Mouse (Mus musculus) kidney, embryonic 15.5 days (tissue): ENCODE data around the gene Hikeshi. TPM values are rescaled to one million over a fixed set of nuclear protein-coding genes. Genes with fewer than 3 reads are reported as not detected.

Experiments used
- ATAC-seq: fragments of 200-750 bp; cut with Nextera tagmentation; replicated peaks from 2 replicates; pipeline ENCODE4 v1.8.0; 2017; ENCODE audit warnings: moderate TSS enrichment; ENCODE audit not compliant: low FRiP score
- H3K27ac ChIP-seq: fragments of 300-500 bp; sonication (generic); 2 replicates; pipeline ENCODE4 v1.5.1; 2015; ENCODE audit warnings: mild to moderate bottlenecking, inconsistent platforms
- H3K27me3 ChIP-seq: fragments of 300-500 bp; sonication (generic); 2 replicates; pipeline ENCODE4 v1.6.1; 2015; ENCODE audit warnings: inconsistent platforms
- H3K36me3 ChIP-seq: fragments of 300-500 bp; sonication (generic); 2 replicates; pipeline ENCODE4 v1.6.1; 2015; ENCODE audit warnings: inconsistent platforms
- H3K4me1 ChIP-seq: fragments of 300-500 bp; sonication (generic); 2 replicates; pipeline ENCODE4 v1.6.1; 2015; ENCODE audit warnings: inconsistent platforms
- H3K4me2 ChIP-seq: fragments of 300-500 bp; sonication (generic); 2 replicates; pipeline ENCODE4 v1.6.1; 2015; ENCODE audit warnings: moderate library complexity, mild to moderate bottlenecking, inconsistent platforms
- H3K4me3 ChIP-seq: fragments of 300-500 bp; sonication (generic); replicated peaks from 2 replicates; pipeline ENCODE4 v1.5.1; 2015; ENCODE audit warnings: mild to moderate bottlenecking, inconsistent platforms
- H3K9ac ChIP-seq: fragments of 300-500 bp; sonication (generic); 2 replicates; pipeline ENCODE4 v1.6.1; 2015; ENCODE audit warnings: mild to moderate bottlenecking, inconsistent platforms
- H3K9me3 ChIP-seq: fragments of 300-500 bp; sonication (generic); replicated peaks from 2 replicates; pipeline ENCODE4 v1.6.1; 2016; ENCODE audit warnings: inconsistent platforms
- WGBS: fragments of 180-500 bp; shearing (Covaris S2); methylation state at CpG from one replicate; pipeline ENCODE4 v1.1.7; 2015; ENCODE audit warnings: mixed read lengths; 5-methylcytosine and 5-hydroxymethylcytosine counted together
- polyA plus RNA-seq: library from polyadenylated mRNA; unstranded; fragments of >200 nt; fragmentation: Nextera tagmentation; extraction: Ambion mirVana; gene quantifications from 2 replicates; pipeline ENCODE4 v1.2.1, GENCODE M21; 2015

Gene Hikeshi
- polyA plus RNA-seq, 1 experiment from 2014 or later, result 134 TPM

DNA sequence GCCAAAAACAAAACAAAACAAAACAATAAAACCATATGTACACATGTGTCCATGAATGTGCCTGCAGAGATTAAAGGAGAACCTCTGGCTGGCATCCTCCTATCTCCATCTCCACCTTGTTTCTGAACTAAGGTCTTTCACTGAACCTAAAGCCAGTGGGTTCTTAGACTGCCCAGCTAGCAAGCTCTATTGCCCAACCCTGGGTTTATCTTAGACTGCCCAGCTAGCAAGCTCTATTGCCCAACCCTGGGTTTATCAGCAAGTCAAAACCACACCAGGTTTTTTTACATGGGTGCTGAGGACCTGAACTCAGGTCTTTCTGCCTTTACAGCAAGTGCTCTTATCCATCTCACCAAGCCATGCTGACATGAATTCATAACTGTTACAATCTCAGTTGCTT lies 22.1 kb upstream of the Hikeshi start:
- no peak overlapping the region for H3K9ac ChIP-seq
- no peaks in the 10 kb centered on the region for H3K9me3 ChIP-seq
- H3K4me3 ChIP-seq, result no peak overlapping the region
- H3K27ac ChIP-seq, result no peak overlapping the region
- H3K4me2 ChIP-seq, result no peak overlapping the region
- ATAC-seq, result no peak
- H3K27me3 ChIP-seq, result no peaks in the 10 kb centered on the region
- no peaks in the 10 kb centered on the region for H3K4me1 ChIP-seq
- peaks cover 88% of the 10 kb centered on the region for H3K36me3 ChIP-seq

DNA sequence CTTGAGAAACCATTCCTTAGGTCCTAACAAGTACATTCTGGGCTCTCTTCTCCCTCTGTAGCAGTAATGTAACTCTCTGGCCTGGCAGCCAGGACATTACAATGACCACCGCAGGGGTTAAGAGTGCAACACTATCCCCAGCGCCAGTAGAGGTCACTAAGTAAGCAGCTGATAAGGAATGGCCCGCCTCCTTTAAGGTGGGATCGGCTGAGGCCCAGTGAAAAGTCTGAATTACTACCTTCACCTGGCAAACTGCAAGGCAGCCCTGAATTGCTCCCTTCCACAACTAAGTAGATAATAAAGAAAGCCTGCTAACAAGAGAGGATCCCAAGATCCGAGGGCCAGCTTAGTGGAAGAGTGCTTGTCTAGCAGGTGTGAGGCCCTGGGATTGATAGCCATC lies 16.3 kb upstream of the Hikeshi start:
- H3K4me1 ChIP-seq, result no peaks in the 10 kb centered on the region
- no peak overlapping the region for H3K4me2 ChIP-seq
- H3K27me3 ChIP-seq, result no peaks in the 10 kb centered on the region
- H3K9ac ChIP-seq, result no peak overlapping the region
- WGBS, result 43% methylated on average over 5 of the region's 5 CpGs
- H3K27ac ChIP-seq, result no peak overlapping the region
- H3K36me3 ChIP-seq, result peaks cover 82% of the 10 kb centered on the region
- no peak for ATAC-seq
- no peak overlapping the region for H3K4me3 ChIP-seq
- H3K9me3 ChIP-seq, result no peaks in the 10 kb centered on the region

DNA sequence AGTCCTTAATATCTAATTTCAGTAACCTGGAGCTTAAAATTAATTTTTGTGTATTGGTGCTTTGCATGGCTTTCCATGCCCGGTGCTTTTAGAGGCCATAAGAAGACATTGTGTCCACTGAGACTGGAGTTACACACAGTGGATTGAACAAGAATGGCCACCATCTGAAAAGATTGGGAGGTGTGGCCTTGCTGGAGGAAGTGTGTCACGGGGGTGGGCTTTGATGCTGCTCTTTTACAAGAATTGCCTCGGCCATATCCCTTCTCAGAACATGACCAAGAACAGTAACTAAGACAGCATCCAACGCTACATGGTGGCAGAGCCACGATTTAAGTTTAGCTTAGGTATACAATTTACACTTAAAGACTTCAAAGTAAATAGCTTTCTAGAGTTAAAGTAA lies 13.3 kb upstream of the Hikeshi start:
- ATAC-seq, result no peak
- H3K9me3 ChIP-seq, result no peaks in the 10 kb centered on the region

DNA sequence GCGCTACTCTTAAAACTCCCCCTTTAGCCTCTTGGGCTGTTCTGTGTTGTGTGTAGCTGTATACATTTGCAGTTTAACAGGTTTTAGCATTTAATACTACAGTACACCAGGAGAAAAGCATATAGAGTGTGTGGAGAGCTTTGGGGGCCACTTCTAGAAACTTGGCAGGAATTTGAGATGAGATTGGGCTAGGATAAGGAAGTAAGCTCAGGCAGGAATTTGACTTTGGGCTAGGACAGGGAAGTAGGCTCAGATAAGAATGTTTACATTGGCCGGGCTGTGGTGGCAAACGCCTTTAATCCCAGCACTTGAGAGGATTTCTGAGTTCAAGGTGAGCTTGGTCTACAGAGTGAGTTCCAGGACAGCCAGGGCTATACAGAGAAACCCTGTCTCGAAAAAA lies 8.4 kb upstream of the Hikeshi start:
- no peaks in the 10 kb centered on the region for H3K4me1 ChIP-seq
- ATAC-seq, result no peak
- H3K4me2 ChIP-seq, result no peak overlapping the region
- no peaks in the 10 kb centered on the region for H3K9me3 ChIP-seq
- H3K4me3 ChIP-seq, result no peak overlapping the region
- WGBS, result 74% methylated on average over 4 of the region's 4 CpGs
- H3K9ac ChIP-seq, result no peak overlapping the region
- no peaks in the 10 kb centered on the region for H3K27me3 ChIP-seq
- H3K27ac ChIP-seq, result no peak overlapping the region
- H3K36me3 ChIP-seq, result peaks cover 10% of the 10 kb centered on the region

More for the DNA sequence above, 13.3 kb upstream of the Hikeshi start:
- H3K9ac ChIP-seq, result no peak overlapping the region
- no peak overlapping the region for H3K27ac ChIP-seq
- no peaks in the 10 kb centered on the region for H3K4me1 ChIP-seq
- no peaks in the 10 kb centered on the region for H3K27me3 ChIP-seq
- WGBS, result 86% methylated on average over 5 of the region's 5 CpGs
- H3K4me3 ChIP-seq, result no peak overlapping the region
- H3K4me2 ChIP-seq, result no peak overlapping the region
- peaks cover 56% of the 10 kb centered on the region for H3K36me3 ChIP-seq

- Histone ChIP-seq H3K4me1 (no peaks in the 10 kb centered on the region), H3K27me3 (no peaks in the 10 kb centered on the region), H3K4me2 (no peak overlapping the region), H3K27ac (no peak overlapping the region), H3K36me3 (no peaks in the 10 kb centered on the region), H3K9ac (no peak overlapping the region), H3K9me3 (no peaks in the 10 kb centered on the region), H3K4me3 (no peak overlapping the region)
- 81% methylated on average over 7 of the region's 7 CpGs for WGBS
- no peak for ATAC-seq
Observed at GRCm38 (mm10) chr7:89948026-89948425, 7.0 kb upstream of the Hikeshi start.

DNA sequence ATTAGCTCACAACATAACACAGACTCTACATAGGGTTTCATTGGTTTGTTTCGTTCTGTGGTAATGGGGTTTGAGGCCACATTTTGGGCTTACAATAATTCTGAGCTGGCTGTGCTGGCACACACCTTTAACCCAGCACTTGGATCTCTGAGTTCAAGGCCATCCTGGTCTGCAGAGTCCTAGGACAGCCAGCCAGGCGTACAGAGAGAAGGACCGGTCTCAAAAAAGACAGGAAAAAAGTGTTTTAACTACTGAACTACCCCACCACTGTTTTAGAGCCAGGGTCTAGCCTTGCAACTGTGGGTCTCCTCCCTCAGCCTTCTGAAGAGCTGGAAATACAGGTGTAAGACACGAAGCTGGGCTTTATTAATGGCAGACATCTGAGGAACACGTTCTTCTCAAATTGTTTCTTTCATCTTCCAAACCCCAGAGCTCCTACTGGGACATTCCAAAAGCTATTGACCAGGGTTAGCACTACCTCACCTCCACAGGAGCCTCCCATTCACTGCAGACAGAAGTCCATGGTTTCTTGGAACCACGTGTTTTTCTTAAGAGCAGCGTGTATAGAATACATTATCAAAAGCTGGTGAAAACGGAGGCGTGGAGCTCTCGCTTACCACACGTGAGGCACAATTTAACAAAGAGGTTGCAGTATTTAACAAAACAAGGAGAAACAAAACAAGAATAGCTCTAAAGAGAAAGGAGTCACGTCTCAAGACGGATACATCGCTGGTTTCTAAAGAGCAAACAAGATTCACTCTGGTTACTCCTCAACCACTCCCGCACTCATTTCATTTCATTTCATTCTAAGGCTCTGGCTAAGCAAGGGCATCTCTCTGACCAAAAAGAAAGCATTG lies 1.3 kb downstream of the Hikeshi start:
- peak overlapping the region; percentile 79 for H3K9ac ChIP-seq

DNA sequence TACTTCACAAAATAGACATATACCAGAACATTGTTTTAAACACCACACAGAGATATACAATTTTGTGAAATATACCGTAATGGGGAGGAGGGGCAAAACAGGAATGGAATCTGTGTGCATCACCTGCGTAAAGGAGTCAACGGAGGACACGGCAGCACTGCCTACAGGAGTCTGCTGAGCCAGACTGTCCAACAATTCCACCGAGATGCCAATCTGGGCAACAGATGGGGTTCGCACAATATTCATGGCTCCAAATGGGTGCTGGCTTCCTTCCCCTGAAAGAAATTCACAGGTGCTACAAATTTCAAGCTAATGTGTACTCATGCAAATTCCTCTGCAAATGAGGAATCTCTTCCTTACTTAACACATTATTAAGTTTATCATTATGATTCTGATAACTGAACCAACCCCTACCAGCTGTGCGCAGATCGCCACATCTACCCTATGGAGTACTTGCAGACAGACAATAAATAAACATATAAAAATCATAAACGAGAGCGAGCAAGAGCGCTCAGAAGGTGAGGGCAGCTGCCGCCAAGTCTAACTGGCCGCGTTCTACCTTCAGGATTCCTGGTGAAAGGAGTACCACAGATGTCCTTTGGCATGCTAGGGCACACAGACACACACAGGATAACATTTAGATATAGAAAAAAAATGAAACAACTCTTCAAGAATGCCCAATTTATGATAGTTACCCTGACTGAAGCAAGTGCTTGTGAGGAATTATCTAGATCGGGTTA lies 17.4 kb downstream of the Hikeshi start:
- H3K4me1 ChIP-seq, result no peaks in the 10 kb centered on the region
- H3K4me2 ChIP-seq, result no peak overlapping the region
- no peak overlapping the region for H3K4me3 ChIP-seq
- no peaks in the 10 kb centered on the region for H3K9me3 ChIP-seq
- ATAC-seq, result no peak
- H3K27ac ChIP-seq, result no peak overlapping the region
- no peaks in the 10 kb centered on the region for H3K27me3 ChIP-seq
- H3K36me3 ChIP-seq, result peaks cover 33% of the 10 kb centered on the region
- no peak overlapping the region for H3K9ac ChIP-seq
- WGBS, result 97% methylated on average over 15 of the region's 15 CpGs

More for the DNA sequence above, 1.3 kb downstream of the Hikeshi start:
- Histone ChIP-seq H3K4me2 (peak overlapping the region; percentile 62), H3K27ac (no peak overlapping the region), H3K36me3 (peaks cover 2% of the 10 kb centered on the region; the same call in 1 of the 2 replicates), H3K4me3 (peak overlapping the region; percentile 93), H3K27me3 (no peaks in the 10 kb centered on the region), H3K9me3 (no peaks in the 10 kb centered on the region), H3K4me1 (peaks cover 9% of the 10 kb centered on the region)
- no peak for ATAC-seq
- WGBS, result 55% methylated on average over 15 of the region's 15 CpGs

DNA sequence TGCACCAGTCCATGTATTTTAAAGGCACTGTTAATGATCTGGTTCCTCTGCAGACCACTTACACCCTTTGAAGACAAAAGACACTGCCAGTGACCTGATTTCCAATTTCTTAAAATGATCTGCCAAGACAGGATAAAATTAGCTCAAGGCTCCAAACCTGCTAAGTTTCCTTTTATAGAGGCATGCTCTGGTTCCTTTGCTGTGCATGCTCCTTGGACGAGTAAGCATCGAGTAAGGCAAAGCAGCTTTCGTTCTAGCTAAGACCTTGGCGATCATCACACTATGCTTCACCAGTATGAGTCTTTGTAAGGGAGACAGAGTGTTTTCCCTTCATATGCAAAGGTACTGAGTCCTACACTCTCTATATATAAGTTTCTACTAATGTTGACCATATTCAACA lies 23.2 kb downstream of the Hikeshi start:
- Histone ChIP-seq H3K4me2 (no peak overlapping the region), H3K36me3 (peaks cover 37% of the 10 kb centered on the region), H3K27me3 (no peaks in the 10 kb centered on the region), H3K27ac (no peak overlapping the region), H3K9ac (no peak overlapping the region), H3K4me3 (no peak overlapping the region), H3K4me1 (no peaks in the 10 kb centered on the region), H3K9me3 (no peaks in the 10 kb centered on the region)
- WGBS, result 93% methylated on average over 4 of the region's 4 CpGs
- ATAC-seq, result no peak

GRCm38 (mm10) chr7:89916711-89917110 lies 24.3 kb downstream of the Hikeshi start:
- H3K27ac ChIP-seq, result no peak overlapping the region
- H3K27me3 ChIP-seq, result no peaks in the 10 kb centered on the region
- 93% methylated on average over 5 of the region's 5 CpGs for WGBS
- H3K4me3 ChIP-seq, result no peak overlapping the region
- H3K9me3 ChIP-seq, result no peaks in the 10 kb centered on the region
- no peak overlapping the region for H3K4me2 ChIP-seq
- no peak overlapping the region for H3K9ac ChIP-seq
- no peak for ATAC-seq
- peaks cover 37% of the 10 kb centered on the region for H3K36me3 ChIP-seq
- H3K4me1 ChIP-seq, result no peaks in the 10 kb centered on the region

GRCm38 (mm10) chr7:89913432-89914158 lies 27.4 kb downstream of the Hikeshi start:
- Histone ChIP-seq H3K27ac (no peak overlapping the region), H3K4me1 (0 out of 2 replicates have a peak, but pooled peaks cover 3% of the 10 kb centered on the region), H3K9me3 (no peaks in the 10 kb centered on the region), H3K36me3 (peaks cover 24% of the 10 kb centered on the region), H3K4me3 (no peak overlapping the region), H3K4me2 (no peak overlapping the region), H3K27me3 (no peaks in the 10 kb centered on the region), H3K9ac (no peak overlapping the region)
- no peak for ATAC-seq
- WGBS, result 76% methylated on average over 3 of the region's 3 CpGs

DNA sequence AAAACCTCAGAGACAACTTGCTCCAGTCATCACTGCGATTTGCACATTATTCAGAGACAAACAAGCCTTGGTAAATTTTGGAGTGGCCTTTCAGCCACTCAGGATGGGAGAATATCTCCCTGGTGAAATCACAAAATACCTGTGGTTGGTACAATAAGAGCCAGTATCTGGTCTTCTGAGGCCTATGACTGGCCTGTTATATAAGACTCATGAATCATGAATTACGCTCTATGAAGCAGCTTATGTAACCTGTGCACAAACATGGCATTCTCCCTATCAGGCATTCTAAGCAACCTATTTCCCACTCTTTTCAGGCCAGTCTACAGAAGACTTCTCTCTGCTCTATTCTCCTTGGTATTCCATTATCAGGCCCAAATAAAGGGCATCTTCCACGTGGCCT lies 28.6 kb downstream of the Hikeshi start:
- Histone ChIP-seq H3K27ac (no peak overlapping the region), H3K36me3 (peaks cover 18% of the 10 kb centered on the region), H3K27me3 (no peaks in the 10 kb centered on the region), H3K4me2 (no peak overlapping the region), H3K9me3 (no peaks in the 10 kb centered on the region), H3K4me1 (0 out of 2 replicates have a peak, but pooled peaks cover 3% of the 10 kb centered on the region), H3K4me3 (no peak overlapping the region), H3K9ac (no peak overlapping the region)
- no peak for ATAC-seq
- 91% methylated on average over 3 of the region's 3 CpGs for WGBS

DNA sequence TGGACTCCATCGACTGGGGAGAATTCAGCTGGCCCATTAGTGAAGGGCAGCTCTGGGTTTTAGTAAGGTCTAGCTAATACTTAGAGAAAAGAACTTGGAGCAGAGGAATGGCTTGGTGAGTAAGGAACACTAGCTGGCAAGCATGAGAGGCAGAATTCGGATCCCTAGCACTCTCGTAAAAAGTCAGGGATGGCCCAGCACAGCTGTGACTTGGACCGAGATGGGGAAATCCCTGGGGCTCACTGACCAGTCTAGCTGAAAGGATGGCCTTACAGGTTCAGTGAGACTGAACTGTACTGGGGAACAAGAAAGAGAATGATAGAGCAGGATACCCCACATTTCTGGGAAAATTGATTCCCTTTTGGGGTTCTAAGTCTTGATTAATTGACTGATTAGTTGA lies 31.3 kb downstream of the Hikeshi start:
- no peaks in the 10 kb centered on the region for H3K27me3 ChIP-seq
- no peaks in the 10 kb centered on the region for H3K36me3 ChIP-seq
- H3K4me2 ChIP-seq, result no peak overlapping the region
- H3K27ac ChIP-seq, result no peak overlapping the region
- H3K4me1 ChIP-seq, result 0 out of 2 replicates have a peak, but pooled peaks cover 3% of the 10 kb centered on the region
- H3K9ac ChIP-seq, result no peak overlapping the region
- WGBS, result 68% methylated on average over 4 of the region's 4 CpGs
- no peaks in the 10 kb centered on the region for H3K9me3 ChIP-seq
- no peak overlapping the region for H3K4me3 ChIP-seq
- ATAC-seq, result no peak
